Mouse (Mus musculus) testis, adult 2 months (tissue): ENCODE measurements around the gene Ccdc148. TPM values are rescaled to one million over a fixed set of nuclear protein-coding genes. Genes with fewer than 3 reads are reported as not detected.

Source experiments
- H3K27ac ChIP-seq: fragments of 200-500 bp; 2 replicates; pipeline ENCODE4 v1.5.1; 2012; ENCODE audit warnings: low read depth, low read length; ENCODE audit not compliant: control insufficient read depth, insufficient read depth
- H3K27me3 ChIP-seq: fragments of 200-500 bp; 2 replicates; pipeline ENCODE4 v1.6.1; 2012; ENCODE audit warnings: mild to moderate bottlenecking, low read length, moderate library complexity; ENCODE audit not compliant: control insufficient read depth, insufficient read depth
- H3K36me3 ChIP-seq: fragments of 200-500 bp; 2 replicates; pipeline ENCODE4 v1.6.1; 2012; ENCODE audit warnings: mild to moderate bottlenecking, low read length; ENCODE audit not compliant: control insufficient read depth, insufficient read depth
- H3K4me1 ChIP-seq: fragments of 200-500 bp; 2 replicates; pipeline ENCODE4 v1.6.1; 2012; ENCODE audit warnings: low read length; ENCODE audit not compliant: control insufficient read depth, insufficient read depth
- H3K4me3 ChIP-seq: fragments of 200-500 bp; 2 replicates; pipeline ENCODE4 v1.5.1; 2012; ENCODE audit warnings: low read depth, mild to moderate bottlenecking, low read length, moderate library complexity, mixed read lengths; ENCODE audit not compliant: control insufficient read depth
- CTCF ChIP-seq: fragments of 200-500 bp; IDR thresholded peaks from 2 replicates; pipeline ENCODE4 v1.5.1; 2012; ENCODE audit warnings: low read depth, mild to moderate bottlenecking, inconsistent platforms, low read length, moderate library complexity; ENCODE audit not compliant: control insufficient read depth, insufficient read depth, insufficient replicate concordance
- POLR2A ChIP-seq: fragments of 200-500 bp; IDR thresholded peaks from 2 replicates; pipeline ENCODE4 v1.6.1; 2012; ENCODE audit warnings: low read depth, mild to moderate bottlenecking, inconsistent platforms, low read length, moderate library complexity; ENCODE audit not compliant: control insufficient read depth
- polyA plus RNA-seq: library from polyadenylated mRNA; depleted of rRNA; stranded (reverse); fragments of >200 nt; gene quantifications from 2 replicates; pipeline ENCODE4 v1.2.3, GENCODE M21; 2012

Ccdc148 gene
- polyA plus RNA-seq, 1 experiment: 4.2 TPM

DNA sequence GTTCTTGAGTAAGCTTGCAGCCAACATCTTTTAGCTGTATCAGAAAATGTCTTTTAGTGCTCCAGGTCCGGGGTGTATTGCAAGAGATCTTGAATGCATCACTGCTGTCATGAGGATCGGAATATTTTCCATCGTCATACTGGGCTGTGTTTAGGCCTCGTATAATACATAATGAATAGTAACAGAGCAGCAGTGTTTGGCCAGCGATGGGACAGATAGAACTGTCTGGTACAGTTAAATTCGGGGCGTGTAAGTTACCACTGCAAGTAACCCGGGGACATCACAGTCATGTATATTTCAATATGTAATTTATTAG, 1.8 kb upstream of the Ccdc148 start:
- TF ChIP-seq CTCF (no peak), POLR2A (no peak)
- Histone ChIP-seq H3K36me3 (no peaks in the 10 kb centered on the region), H3K27me3 (no peaks in the 10 kb centered on the region), H3K4me3 (no peak overlapping the region; the same call in 1 of the 2 replicates), H3K4me1 (peaks cover 7% of the 10 kb centered on the region), H3K27ac (no peak overlapping the region)

DNA sequence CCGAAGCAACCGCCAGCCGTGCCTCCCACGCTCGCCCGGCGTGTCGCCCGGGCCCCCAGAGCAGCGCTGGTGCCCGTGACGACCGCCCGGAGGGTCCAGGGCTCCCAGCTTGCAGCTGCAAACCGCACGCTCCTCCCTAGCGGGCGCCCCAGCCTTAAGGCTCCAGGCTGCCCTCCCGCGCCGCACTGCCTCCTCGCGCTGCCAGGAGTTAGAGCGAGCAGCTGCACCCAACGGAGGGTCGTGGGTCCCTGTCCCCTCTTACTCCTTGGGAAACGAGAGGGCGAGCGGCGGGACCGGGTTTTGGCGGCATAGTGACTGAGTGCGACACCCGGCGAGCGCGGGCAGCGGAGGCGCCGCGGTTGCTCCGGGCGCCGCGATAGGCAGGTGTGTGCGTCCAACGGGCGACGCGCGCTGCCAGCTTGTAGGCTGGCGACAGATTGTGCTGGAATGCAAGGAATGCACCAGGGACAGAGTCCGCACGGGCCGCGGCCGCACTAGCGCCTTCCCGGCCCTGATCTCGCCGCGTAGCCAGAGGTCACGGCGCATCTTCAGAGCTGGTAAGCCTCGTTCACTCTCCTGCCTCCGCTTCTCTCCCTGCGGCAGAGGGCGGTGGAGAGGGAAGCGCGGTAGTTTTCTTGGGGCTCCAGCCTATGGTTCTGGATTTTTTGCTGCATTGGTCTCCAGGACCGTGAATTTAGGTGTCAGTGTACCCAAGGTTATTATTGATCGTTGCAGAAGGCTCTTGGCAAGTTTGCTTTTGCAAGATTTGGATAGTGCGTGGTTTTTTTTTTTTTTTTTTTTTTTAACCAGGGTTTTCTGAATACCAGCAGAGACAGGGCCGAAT, 1.2 kb upstream of the Ccdc148 start:
- Histone ChIP-seq H3K36me3 (no peaks in the 10 kb centered on the region), H3K4me3 (peak overlapping the region; percentile 92), H3K27ac (peak overlapping the region; percentile 70), H3K4me1 (peaks cover 7% of the 10 kb centered on the region), H3K27me3 (no peaks in the 10 kb centered on the region)
- no peak for TF ChIP-seq CTCF
- no peak for TF ChIP-seq POLR2A

GRCm38 (mm10) chr2:59161021-59161440, 548 bp upstream of the Ccdc148 start:
- TF ChIP-seq POLR2A: no peak
- TF ChIP-seq CTCF: no peak
- H3K4me1 ChIP-seq: peaks cover 7% of the 10 kb centered on the region
- H3K27me3 ChIP-seq: no peaks in the 10 kb centered on the region
- no peaks in the 10 kb centered on the region for H3K36me3 ChIP-seq
- peak overlapping the region; percentile 70 for H3K27ac ChIP-seq
- peak overlapping the region; percentile 92 for H3K4me3 ChIP-seq

DNA sequence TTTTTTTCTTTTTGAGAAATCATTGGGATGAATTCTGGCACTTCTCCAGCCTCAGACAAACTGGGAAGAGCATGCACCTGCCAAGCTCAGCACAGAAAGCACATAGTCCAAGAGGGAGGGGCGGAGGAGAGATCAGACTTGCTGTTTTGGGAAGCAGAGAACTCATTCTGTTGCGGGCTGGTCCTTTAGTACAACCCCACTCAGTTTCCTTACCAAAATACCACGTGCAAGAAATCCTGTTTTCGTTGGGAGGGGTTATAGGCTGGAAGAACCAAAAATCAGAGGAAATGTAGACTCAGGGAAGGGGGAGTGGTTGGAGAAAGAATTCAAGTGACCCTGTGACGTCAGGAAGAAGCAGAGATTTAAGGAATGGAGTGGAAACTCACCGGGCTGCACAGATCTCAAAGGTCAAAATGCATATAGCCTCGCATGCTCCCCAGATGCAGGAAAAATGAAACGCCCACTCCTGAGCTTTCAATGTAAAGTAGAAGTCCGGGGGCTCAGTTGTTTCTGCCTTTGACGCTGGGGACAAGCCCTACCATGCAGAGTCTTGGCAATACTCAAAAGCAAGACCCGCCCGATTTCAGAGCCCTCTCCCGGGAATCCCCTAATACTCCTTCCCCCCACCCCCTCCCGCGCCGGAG, 400 bp downstream of the Ccdc148 start:
- H3K27ac ChIP-seq: no peak overlapping the region; the same call in 1 of the 2 replicates
- TF ChIP-seq CTCF: no peak
- no peak for TF ChIP-seq POLR2A
- H3K4me3 ChIP-seq: peak overlapping the region; percentile 90
- H3K4me1 ChIP-seq: peaks cover 7% of the 10 kb centered on the region
- no peaks in the 10 kb centered on the region for H3K36me3 ChIP-seq
- H3K27me3 ChIP-seq: no peaks in the 10 kb centered on the region

GRCm38 (mm10) chr2:59158117-59158516, 2.4 kb downstream of the Ccdc148 start:
- Histone ChIP-seq H3K27ac (no peak overlapping the region), H3K4me1 (peaks cover 7% of the 10 kb centered on the region), H3K4me3 (no peak overlapping the region), H3K27me3 (no peaks in the 10 kb centered on the region), H3K36me3 (no peaks in the 10 kb centered on the region)
- TF ChIP-seq CTCF: no peak
- TF ChIP-seq POLR2A: no peak

GRCm38 (mm10) chr2:59155428-59155827, 5.1 kb downstream of the Ccdc148 start:
- TF ChIP-seq CTCF: no peak
- no peak for TF ChIP-seq POLR2A
- Histone ChIP-seq H3K27me3 (no peaks in the 10 kb centered on the region), H3K4me3 (no peak overlapping the region), H3K36me3 (no peaks in the 10 kb centered on the region), H3K27ac (no peak overlapping the region), H3K4me1 (peaks cover 2% of the 10 kb centered on the region)

DNA sequence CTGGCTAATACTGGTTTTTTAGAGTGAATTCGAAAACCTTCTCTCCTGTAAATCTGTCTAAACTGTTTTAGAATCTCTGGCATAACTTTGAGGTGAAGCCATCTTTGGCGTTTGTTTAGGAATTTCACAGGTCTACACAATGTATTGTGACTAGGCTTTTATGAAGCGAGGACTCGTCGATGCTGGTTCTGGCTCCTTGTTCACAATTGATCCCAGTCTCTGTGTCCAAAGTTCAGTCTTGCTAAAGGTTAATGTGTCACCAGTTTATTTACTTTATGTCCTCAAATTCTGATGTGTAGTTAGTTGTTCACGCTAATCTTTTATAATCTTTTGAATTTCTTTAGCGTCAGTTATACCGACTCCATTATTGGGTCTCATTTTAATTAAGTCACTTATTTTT, 29.4 kb downstream of the Ccdc148 start:
- Histone ChIP-seq H3K4me3 (no peak overlapping the region), H3K27me3 (no peaks in the 10 kb centered on the region), H3K27ac (no peak overlapping the region), H3K36me3 (no peaks in the 10 kb centered on the region), H3K4me1 (no peaks in the 10 kb centered on the region)
- TF ChIP-seq CTCF (no peak), POLR2A (no peak)

- Histone ChIP-seq H3K36me3 (no peaks in the 10 kb centered on the region), H3K27me3 (no peaks in the 10 kb centered on the region), H3K27ac (no peak overlapping the region), H3K4me1 (no peaks in the 10 kb centered on the region), H3K4me3 (no peak overlapping the region)
- TF ChIP-seq CTCF (no peak), POLR2A (no peak)
These were observed 30.7 kb downstream of the Ccdc148 start for GRCm38 (mm10) chr2:59129821-59130220.
